Mouse (Mus musculus): ENCODE results near the gene Oaz2. TPM values are rescaled to one million over a fixed set of nuclear protein-coding genes. Genes with fewer than 3 reads are reported as not detected.
"Not testable (repeated sequence)": the region's sequence is repeated elsewhere in the genome, so short reads cannot be mapped to it uniquely, and the experiment has no call there.

Gene Oaz2
- total RNA-seq, 2 experiments from 2014 or later = 131 to 132 TPM

DNA sequence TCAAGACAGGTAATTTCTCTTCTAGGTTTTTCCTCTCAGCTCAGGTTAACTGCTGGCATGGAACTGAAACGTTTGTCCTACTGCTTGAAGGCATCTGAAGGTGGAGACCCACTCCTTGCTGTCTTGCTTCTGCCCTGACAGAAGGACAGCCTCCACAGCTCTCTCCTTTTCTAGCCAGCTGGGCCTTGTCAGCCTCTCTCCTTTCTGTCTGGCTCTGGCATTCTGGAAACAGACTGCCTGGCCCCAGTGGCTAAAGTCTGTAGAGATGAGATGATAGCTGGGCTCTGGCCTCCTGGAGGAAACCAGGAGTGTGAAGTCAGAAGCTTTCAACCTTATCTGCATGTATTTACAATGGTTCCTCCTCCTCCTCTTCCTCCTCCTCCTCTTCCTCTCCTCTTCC, 17.8 kb upstream of the Oaz2 start:
- no peak for DNase-seq (ENCODE audit: low spot score in 2 of 2)

DNA sequence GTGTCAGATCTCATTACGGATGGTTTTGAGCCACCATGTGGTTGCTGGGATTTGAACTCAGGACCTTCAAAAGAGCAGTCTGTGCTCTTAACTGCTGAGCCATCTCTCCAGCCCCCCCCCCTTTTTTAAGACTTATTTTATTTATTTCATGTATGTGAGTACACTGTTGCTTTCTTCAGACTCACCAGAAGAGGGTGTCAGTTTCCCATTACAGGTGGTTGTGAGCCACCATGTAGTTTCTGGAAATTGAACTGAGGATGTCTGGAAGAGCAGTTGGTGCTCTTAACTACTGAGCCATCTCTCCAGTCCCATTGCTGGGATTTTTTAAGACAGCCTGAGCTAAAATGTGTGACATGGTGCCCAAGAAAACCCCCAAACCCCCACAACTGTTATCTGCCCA, 15.8 kb upstream of the Oaz2 start:
- not testable (repeated sequence) for DNase-seq (ENCODE audit: low spot score in 2 of 2)

DNA sequence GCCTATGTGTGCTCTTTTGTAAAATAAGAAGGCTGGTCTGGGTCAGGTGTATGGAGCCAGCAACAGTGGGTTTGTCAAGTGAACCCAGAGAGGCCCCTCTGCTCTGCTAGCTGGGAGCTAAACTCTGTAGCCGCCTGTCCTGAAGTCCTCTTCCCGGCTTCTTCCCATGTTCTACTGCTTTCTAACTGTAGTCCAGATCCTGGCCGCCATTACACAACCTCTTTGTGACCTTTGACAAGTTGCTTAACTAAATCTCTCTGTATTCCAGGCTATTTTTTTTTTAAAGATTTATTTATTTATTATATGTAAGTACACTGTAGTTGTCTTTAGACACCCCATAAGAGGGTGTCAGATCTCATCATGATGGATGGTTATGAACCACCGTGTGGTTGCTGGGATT, 14.1 kb upstream of the Oaz2 start:
- DNase-seq (ENCODE audit: low spot score in 2 of 2) = no peak

DNA sequence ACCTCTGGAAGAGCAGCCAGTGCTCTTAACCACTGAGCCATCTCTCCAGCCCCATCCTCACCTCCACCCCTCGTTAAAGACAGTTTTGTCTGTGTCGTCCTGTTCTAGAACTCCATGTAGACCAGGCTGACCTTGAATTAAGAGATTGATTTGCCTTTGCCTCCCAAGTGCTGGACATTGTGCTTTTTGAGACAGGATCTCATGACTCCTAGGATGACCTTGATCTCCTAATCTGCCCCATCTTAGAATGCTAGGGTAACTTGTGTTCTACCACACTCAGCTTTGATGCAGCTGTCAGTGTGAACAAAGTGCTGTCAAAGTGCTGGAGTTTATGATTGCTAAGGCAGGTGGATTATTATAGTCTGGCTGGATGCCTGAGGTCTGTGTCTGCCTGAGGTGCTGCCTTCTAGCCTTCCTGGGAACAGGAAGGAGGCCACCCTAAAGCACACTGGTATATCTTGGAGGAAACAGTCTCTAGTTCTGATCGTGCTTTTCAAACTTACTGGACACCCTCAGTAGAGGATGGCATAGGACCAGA, 13.0 kb upstream of the Oaz2 start:
- no peak for DNase-seq (ENCODE audit: low spot score in 2 of 2)

DNA sequence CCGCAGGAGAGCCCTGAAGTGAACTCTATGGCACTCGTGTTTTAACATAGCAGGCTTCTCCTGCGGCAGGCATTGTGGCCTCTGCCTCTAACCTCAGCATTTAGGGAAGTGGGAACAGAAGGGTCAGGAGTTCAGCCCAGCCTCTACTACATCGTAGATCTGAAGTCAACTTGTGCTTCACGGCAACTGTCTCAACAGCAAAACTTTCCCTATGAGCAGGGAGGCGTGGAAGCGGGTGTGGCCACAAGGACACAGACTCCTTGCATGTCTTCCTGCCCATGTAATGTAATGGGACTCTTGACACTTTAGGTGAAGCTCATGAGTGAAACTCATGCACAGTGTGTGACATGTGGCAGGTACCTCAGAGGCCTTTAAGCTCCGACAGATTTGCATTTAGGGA, 12.3 kb upstream of the Oaz2 start:
- DNase-seq (ENCODE audit: low spot score in 2 of 2) = no peak

DNA sequence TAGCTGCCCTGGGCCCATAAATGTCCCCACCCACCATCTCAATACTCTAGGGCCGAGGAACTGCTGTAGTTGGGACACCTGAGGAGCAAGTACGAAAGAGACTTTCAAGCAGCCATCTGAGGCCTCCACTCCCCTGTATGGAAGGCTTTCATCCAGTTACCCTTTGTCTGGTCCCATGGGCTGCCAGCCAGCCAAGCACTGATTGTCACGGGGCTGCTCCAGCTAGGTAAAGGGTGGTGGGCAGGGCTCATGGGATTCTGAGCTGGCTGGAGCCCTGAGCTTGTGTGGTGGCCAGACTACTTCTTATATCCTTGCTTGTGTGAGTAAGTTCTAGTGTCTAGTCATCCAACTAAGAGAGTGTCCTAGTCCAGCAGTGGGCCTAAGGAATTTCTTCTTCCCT, 10.6 kb upstream of the Oaz2 start:
- DNase-seq (ENCODE audit: low spot score in 2 of 2) = no peak

DNA sequence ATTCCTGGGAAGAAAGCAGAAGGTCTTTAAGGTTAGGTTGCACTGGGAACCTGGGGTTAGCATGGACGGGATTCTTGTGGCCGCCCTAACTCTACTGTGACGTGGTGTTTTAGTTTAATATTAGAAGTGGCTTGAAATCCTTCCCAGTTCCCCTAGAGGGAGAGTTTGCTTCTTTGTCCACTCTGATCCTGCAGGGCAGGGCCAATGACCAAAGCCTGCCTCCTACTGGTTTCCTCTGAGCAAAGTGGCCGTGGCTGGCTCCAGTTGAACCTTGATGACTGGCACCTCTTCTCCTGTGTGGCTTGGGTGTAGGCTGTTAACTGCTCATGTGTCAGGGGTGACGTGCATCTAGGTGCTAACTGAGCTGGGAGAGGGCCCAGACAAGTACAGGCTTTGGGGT, 6.8 kb upstream of the Oaz2 start:
- DNase-seq (ENCODE audit: low spot score in 2 of 2) = no peak

DNA sequence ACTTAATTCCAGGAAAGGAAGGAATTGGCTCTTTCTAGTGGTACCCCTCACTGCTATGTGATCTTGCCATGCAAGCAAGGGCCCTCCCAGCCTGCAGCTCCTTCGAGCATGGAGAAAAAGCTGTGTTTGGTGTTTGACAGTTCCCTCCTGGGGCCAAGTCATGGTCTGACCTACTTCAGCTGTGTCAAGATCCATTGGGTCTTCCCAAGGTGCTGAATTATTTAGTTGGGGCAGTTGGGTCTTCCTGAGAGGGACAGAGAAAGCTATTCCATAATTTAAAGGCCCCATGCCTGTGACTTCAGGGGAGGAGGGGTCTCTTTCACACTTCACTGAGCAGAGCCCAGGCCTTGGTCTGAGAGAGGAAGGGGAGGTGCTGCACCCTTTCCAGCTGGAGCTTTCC, 6.3 kb upstream of the Oaz2 start:
- no peak for DNase-seq (ENCODE audit: low spot score in 2 of 2)

DNA sequence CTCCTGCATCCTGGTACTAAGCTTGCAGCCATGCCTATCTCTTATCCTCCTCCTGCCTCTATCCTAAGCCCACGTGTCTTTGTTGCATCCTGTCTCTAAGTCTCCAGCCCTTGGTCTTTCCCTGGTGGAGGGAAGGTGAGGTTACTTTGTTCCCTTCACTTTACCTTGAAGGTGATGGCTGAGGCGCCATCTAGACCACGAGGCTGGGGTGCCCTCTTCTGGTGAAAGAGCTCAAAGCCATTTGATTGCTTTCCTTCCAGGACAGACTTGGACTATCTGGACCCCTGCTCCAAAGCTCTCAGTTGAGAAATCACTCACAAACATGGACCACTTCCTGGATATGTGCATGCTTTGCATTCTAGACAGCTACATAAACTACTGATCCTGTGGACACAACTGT, 3.6 kb upstream of the Oaz2 start:
- DNase-seq (ENCODE audit: low spot score in 2 of 2) = peak; percentile 59 to 70

DNA sequence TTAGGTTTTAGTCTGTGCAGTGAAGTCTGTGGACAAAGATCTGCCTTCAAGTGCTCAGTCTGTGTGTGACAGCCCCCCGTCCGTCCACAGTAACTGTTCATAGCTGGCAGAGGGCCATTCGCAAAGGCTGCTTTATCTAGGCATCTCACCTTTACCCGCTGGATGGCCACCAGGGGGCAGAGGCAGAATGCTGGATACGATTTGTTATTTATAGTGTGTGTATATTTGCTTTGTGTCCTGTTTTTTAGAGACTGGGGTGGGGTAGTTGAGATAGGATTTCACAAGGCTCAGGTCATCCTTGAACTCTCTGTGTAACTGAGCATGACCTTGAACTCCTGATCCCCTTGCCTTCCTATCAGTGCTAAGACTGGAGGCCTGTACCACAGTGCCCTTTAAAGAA, 1.8 kb upstream of the Oaz2 start:
- peak; percentile 69 for DNase-seq (ENCODE audit: low spot score in 2 of 2)

DNA sequence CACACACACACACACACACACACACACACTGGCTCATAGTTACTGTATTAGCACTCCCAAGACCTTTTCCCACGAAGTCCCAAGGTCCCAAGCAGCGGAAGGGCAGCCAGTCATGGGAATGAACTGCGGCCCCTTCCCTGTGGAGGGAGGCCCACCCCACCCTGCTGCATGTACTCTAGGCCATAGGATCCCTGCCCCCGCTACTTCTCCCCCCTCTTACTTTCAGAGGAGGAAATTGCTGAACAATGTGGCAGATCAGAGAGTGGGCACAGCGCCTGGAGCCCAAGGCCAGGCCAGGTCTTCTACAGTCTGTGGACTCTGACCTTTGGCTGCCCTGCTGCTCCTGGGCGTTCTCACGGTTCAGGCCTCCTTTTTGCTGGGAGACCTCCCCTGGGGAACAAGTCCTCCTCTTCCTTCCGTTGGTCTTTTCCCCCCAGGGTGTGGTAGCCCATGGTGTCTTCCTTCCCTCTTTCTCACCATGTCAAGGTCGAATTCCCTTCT, 3.7 kb downstream of the Oaz2 start:
- DNase-seq (ENCODE audit: low spot score in 2 of 2) = peak; percentile 52 to 57

DNA sequence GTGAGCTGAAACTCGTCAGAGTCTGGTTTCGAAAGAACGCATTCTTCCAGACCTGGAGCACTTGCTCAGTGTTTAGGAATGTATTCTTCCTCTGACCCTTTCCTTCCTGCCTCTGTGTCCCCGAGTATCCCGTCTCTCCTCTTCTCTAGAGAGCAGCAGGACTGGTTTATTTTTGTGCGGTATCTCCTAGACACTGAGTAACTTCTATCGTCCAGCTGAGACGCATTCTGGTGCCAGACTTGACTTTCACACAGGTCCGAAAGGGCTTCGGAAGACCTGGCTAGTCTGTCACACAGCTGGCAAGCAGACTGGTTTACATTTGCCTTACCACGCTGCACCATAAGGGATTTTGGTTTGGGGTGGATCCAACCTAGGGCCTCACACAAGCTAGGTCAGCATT, 5.2 kb downstream of the Oaz2 start:
- no peak for DNase-seq (ENCODE audit: low spot score in 2 of 2)

DNA sequence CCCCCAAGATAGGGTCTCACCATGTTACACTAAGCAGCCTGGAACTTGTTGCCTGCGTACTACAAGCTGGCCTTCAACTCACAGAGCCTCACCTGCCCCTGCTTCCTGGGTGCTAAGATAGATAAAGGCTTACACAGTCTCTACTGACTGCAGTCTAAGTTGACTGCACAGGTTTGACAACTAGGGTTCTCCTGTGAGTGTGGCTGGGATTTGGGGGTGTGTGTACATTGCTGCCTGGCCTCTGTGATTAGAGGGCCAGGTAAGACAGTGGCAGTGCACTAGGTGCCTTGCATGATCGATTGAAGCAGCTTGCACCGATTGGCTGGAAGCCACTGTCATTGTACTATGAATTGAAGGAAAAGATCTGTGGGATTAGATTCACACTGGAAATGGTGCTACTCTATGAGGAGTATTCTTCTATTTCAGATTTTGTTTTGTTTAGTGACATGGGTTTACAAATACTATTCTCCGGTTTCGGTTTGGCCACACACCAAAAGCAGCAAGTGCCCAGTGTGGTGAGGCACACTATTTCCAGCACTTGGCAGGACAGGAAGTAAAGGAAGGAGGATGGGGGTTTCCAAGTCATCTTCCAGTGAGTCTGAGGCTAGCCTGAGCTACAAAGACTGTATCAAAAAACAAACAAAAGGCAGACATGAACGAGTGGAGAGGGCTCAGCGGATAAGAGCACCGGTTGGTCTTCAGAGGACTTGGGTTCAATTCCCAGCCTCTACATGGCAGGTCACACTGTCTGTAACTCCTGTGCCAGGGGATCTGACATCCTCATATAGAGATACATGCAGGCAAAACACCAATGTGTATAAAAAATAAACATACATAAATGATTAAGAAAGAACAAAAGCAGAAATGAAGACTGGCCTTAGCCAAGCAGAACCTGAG, 7.9 kb downstream of the Oaz2 start:
- no peak for DNase-seq (ENCODE audit: low spot score in 2 of 2)

DNA sequence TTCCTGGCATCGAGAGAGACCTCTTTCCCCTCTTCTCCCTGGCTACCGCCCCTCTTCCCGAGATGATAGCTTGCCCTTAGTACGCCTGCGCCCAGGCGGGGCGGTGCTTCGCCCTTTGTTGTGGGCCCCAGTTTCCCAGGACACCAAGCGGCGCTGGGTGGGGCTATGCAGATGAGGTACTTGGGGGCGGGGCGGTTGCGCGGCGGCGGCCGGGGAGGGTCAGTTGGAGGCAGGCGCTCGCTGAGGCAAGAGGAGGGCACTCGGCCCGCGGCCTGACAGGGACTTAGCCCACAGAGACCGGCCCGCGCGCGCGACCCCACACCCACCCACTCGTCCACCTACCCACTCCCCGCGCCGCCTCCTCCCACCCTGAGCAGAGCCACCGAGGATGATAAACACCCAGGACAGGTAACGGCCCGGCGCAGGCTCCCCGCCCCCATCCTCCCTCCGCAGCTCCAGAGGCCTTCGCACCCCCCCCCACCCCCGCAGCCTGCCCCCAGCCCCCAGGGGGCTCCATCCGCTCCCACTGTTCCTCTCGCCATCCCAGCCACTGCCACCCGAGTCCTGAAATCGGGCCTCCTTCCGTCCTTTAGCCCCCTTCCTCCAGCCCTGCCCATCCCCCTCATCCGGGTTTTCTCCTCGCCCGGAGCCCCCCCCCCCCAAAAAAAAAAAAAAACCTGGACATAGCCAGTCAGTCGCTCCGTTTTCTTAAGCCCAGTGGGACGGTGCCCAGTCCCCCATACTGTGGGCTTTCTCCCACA, 8.7 kb downstream of the Oaz2 start:
- DNase-seq (ENCODE audit: low spot score in 2 of 2) = peak; percentile 97

DNA sequence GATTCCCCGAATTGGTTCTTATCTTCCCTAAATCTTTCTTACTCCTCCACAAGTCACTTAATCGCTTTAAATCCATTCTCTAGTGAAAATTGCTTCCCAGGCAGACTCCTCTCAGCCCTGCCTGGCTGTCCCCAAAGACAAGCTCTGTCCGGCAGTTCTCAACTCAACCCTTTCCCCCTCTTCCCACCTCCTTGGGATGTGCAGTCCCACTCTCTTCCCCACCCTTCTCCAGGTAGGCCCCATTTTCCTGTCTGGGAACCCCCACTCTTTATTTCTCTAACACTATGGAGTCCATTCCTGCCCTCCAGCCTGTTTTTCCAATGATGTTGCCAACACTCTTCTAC, 9.3 kb downstream of the Oaz2 start:
- no peak for DNase-seq (ENCODE audit: low spot score in 2 of 2)

DNA sequence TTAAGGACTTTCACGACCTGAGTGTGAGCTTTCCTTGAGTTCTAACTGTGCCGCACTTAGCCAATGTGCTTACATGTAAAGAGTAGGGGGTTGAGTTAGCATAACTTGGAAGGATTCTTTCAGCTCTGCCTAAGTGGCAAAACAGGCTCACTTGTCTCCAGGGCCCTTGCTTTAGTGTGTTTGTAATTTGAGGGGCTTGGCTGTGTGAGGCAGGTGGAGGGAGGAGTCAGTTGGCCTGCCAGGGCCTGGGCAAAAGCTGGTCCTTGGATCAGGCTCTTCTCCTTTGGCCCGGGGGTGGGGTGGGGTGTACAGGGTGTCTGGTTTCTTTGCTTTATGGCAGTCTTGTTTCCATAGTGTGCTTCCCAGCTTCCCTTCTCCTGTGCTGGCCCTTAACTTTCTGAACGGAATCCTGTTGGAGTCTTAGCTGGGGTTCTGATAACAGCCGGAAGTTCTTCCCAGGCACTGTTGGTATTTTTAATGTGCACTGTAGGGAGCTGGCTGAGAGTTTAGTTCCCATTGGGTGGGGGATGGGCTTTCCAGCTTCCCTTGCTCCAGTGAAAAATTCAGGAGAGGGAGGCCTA, 11.5 kb downstream of the Oaz2 start:
- no peak for DNase-seq (ENCODE audit: low spot score in 2 of 2)

DNA sequence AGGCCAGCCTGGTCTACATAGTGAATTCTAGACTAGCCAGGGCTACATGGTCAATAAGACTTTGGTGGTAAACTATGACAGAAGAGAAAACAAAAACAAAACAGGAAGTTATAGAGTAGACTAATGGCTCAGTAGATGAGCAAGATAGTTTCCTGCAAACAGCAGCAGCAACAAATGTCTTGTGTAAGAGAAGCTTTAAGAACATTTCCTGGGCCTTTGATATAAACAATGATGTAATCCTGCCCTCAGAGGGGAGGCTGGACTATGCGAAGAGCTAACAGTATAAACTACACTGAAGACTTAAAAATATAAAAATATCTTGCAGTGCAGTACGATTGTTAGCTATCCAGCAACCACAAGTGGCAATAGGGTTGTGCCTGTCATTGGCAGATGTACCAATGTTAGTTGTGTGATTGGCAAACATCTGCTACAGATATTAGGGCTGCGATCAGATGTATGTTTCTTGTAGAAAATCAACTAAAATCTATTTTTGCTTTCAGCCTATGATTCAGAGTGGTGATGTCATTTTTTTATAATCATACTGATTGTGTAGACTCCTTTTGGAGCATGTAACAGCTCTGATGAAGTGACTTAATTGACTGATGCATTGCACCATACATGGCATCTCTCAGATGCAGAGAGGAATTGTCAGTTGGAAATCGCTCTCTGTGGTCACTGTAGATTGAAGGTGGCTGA, 13.3 kb downstream of the Oaz2 start:
- DNase-seq (ENCODE audit: low spot score in 2 of 2) = no peak

DNA sequence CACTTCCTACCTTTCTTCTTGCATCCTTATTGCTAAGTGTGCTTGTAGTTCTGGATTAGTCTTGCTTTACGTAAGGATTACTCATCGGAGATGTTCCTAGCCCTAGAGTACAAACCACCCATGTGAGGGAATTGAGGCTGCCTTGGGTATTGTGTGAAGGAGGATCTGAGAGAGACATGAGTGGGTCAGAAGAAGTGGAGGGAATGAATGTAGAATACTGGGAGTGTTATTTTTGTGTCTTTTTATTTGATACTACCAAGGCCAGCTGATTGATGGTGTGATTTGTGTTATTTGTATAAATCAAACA, 13.8 kb downstream of the Oaz2 start:
- no peak for DNase-seq (ENCODE audit: low spot score in 2 of 2)

DNA sequence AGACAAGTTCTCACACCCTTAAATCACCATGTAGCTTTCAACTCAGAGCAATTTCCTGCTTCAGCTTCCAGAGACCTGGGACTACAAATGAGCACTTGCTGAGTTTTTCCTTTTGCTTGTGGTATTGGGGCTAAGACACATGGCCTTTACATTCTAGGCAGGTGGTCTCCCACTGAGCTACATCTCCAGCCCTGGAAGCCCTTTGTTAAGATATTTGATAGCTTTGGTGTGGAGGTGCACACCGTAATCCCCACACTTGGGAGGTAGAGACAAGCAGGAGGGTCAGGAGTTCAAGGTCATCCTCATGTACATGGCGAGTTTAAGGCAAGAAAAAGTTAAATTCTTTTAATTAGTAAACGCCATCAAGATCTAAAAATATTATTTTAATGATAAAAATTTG, 14.4 kb downstream of the Oaz2 start:
- DNase-seq (ENCODE audit: low spot score in 2 of 2) = no peak

DNA sequence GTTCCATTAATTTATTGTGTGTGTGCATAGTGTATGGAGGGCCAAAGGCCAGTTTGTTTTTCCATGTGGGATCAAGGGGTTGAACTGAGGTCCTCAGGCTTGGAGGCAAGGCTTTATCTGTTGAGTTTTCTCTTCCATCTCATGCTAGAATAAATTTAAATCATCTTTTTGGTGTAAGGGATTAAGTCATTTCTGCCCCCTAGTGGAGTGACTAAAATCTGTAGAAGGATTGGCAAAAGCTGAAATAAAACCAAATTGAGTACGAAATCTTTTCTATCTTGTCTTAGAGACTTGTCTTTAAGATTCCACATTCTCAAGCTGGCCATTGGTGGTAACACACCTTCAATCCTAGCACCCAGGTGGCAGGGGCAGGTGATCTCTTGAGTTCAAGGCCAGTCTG, 15.2 kb downstream of the Oaz2 start:
- DNase-seq (ENCODE audit: low spot score in 2 of 2) = no peak

DNA sequence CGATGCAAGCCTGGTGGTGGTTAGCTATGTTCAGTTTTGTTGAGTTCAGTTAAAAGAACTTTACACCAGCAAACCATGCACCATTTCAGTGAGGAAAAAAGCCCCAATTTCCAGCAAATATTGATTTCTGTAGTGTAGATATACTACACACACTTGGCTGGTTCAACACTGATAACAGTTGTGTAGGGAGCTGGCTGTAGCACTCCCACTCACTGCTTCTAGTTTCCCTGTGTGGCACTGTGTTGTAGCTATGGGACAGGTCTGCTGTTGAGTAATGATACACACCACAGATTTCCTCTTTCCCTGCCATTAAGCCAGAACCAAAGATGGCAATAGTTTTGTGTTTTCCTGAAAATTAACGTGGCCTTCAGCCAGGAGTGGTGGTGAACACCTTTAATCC, 16.9 kb downstream of the Oaz2 start:
- DNase-seq (ENCODE audit: low spot score in 2 of 2) = no peak
